Comparison of ENCODE assay signal across 16 mouse cellular contexts in the genomic region with DNA sequence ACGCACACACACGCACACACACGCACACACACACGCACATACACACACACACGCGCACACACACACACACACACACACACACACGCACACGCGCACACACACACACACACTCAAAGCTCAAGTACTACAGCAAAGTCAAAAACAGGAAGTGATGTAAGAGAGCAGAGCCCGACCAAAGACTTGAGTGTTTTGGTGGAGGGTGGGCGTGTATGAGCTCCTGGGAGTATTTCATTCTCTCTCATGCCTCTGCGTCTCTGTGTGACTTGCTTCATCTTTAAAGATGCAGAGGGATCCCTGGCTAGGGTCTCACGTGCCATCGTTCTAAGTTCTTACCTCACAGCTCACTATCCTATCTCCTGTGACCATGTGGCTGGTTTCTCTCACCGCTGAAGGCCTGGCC. TPM values are rescaled to one million over a fixed set of nuclear protein-coding genes. Genes with fewer than 3 reads are reported as not detected.
DNase-seq lines count a peak whose midpoint lies in the region; ATAC-seq lines count a peak whose summit lies in the region.
"Had no signal": no experiment of that assay in that cellular context is flagged by ENCODE, and none has a peak within 500 bp of the region (broad histone marks: within the 10 kb centered on the region; RNA-seq: fewer than 3 reads in every experiment).

No protein-coding gene starts in this region.

- peak; percentile 66 to 67 for DNase-seq in B cell, adult 2 months
- peak; percentile 81 for DNase-seq in splenic B cell, adult 2 months (ENCODE audit: low read depth, low spot score)
- DNase-seq in urinary bladder, adult 2 months (ENCODE audit: low spot score), result no peak
- no peak for DNase-seq in kidney, postnatal 36 days
- DNase-seq: cerebellum, postnatal 10 days; kidney, postnatal 25 days; right cerebral cortex, postnatal 4 days had no signal

- H3K9ac ChIP-seq in forebrain, embryonic 16.5 days (replicated peaks; ENCODE audit: low read depth, low read length), result no peak overlapping the region
- H3K9ac ChIP-seq: embryonic facial prominence, embryonic 15.5 days had no signal

- H3K36me3 ChIP-seq in splenic B cell, adult 2 months (ENCODE audit: control insufficient read depth, insufficient read depth, low read length, poor library complexity, severe bottlenecking), result no peaks in the 10 kb centered on the region
- H3K36me3 ChIP-seq in forebrain, embryonic 16.5 days (ENCODE audit: control insufficient read depth, insufficient read depth), result no peaks in the 10 kb centered on the region
- H3K36me3 ChIP-seq: embryonic facial prominence, embryonic 15.5 days; heart, embryonic 10.5 days; midbrain, embryonic 10.5 days had no signal

- peak; percentile 79 for ATAC-seq in CD4-positive, CD25-positive, alpha-beta regulatory T cell, adult 4 months
- peak; percentile 76 to 89 for ATAC-seq in hematopoietic stem cell, adult 5-6 weeks (replicated peaks in 1 of 2; ENCODE audit: insufficient read depth in 1 of 2, low FRiP score in 2 of 2, low TSS enrichment in 1 of 2, low read depth in 1 of 2, poor library complexity in 2 of 2, severe bottlenecking in 2 of 2)
- no peak for ATAC-seq in forebrain, embryonic 16.5 days
- ATAC-seq: hindbrain, postnatal 0 days; Patski had no signal

- H3K4me3 ChIP-seq in forebrain, embryonic 16.5 days (replicated peaks; ENCODE audit: low read length), result no peak overlapping the region
- H3K4me3 ChIP-seq: embryonic facial prominence, embryonic 15.5 days; heart, embryonic 10.5 days; midbrain, embryonic 10.5 days had no signal

- no peak overlapping the region for H3K4me2 ChIP-seq in forebrain, embryonic 16.5 days (ENCODE audit: low read length)
- H3K4me2 ChIP-seq: embryonic facial prominence, embryonic 15.5 days; liver, embryonic 11.5 days had no signal

- H3K27ac ChIP-seq in forebrain, embryonic 16.5 days (ENCODE audit: low read length), result no peak overlapping the region
- H3K27ac ChIP-seq: embryonic facial prominence, embryonic 15.5 days; hindbrain, postnatal 0 days; midbrain, embryonic 10.5 days had no signal

- no peaks in the 10 kb centered on the region for H3K9me3 ChIP-seq in forebrain, embryonic 16.5 days (ENCODE audit: control insufficient read depth, low read length)
- H3K9me3 ChIP-seq: embryonic facial prominence, embryonic 15.5 days; heart, embryonic 10.5 days; midbrain, embryonic 10.5 days had no signal

- WGBS in forebrain, embryonic 16.5 days, result 92% methylated on average over 14 of the region's 15 CpGs

- no peaks in the 10 kb centered on the region for H3K27me3 ChIP-seq in splenic B cell, adult 2 months (ENCODE audit: control insufficient read depth, insufficient read depth, low read length, poor library complexity, severe bottlenecking)
- H3K27me3 ChIP-seq in forebrain, embryonic 16.5 days (replicated peaks; ENCODE audit: control insufficient read depth, insufficient read depth, low read length), result no peaks in the 10 kb centered on the region
- H3K27me3 ChIP-seq: embryonic facial prominence, embryonic 15.5 days; Patski had no signal

- H3K4me1 ChIP-seq in forebrain, embryonic 16.5 days (replicated peaks; ENCODE audit: control insufficient read depth, insufficient read depth, low read length), result no peaks in the 10 kb centered on the region
- H3K4me1 ChIP-seq: embryonic facial prominence, embryonic 15.5 days had no signal

RNA-seq across cellular contexts. Expression of a gene that starts 36.3 kb away (rescaled TPM):
- 10 to 100 TPM; 52.9 to 65.9 TPM for polyA plus RNA-seq in CD4-positive, CD25-positive, alpha-beta regulatory T cell, adult 4 months (2017; shearing (Covaris generic))
- total RNA-seq in hematopoietic stem cell, adult 5-6 weeks (2017), result 23.8 and 26.0 TPM in 2 replicates
- 14.7 and 15.0 TPM in 2 replicates for polyA plus RNA-seq in forebrain, embryonic 16.5 days (2015; fragmentation: Nextera tagmentation; extraction: Ambion mirVana)
- polyA plus RNA-seq in urinary bladder, adult 2 months (2012; rRNA removed), result 111 and 192 TPM in 2 replicates

Comparison
In these comparisons a context has a peak if more than half of its experiments do, and no peak if none do; other contexts are left out.
1. DNase-seq: peak in B cell, adult 2 months (2 of 2) and splenic B cell, adult 2 months (single experiment); none in urinary bladder, adult 2 months (single experiment) and kidney, postnatal 36 days (0 of 2).